Mouse (Mus musculus) MEL (cell line): ENCODE results near the gene H2al1a. TPM values are rescaled to one million over a fixed set of nuclear protein-coding genes. Genes with fewer than 3 reads are reported as not detected.
"Not testable (repeated sequence)": the region's sequence is repeated elsewhere in the genome, so short reads cannot be mapped to it uniquely, and the experiment has no call there.

Experiments
- DNase-seq: peaks from one replicate; pipeline ENCODE4 v3.0.0; 2011; ENCODE audit warnings: low read depth, low spot score
- H3K27ac ChIP-seq: 2 replicates; pipeline ENCODE4 v1.5.1; 2012; ENCODE audit warnings: low read depth, mild to moderate bottlenecking, control low read depth, low read length, moderate library complexity; ENCODE audit not compliant: control insufficient read depth
- H3K27me3 ChIP-seq, 2 experiments: fragments of 150-350 bp in 1 of 2; sonication (generic) in 1 of 2; 2 replicates each; pipeline ENCODE4 v1.6.1; 2012; ENCODE audit warnings: low read length in 2 of 2, mild to moderate bottlenecking in 2 of 2, improper control_type of control experiment in 1 of 2, moderate library complexity in 1 of 2; ENCODE audit not compliant: insufficient read depth in 2 of 2, control insufficient read depth in 1 of 2
- H3K36me3 ChIP-seq, 2 experiments: 2 replicates each; pipeline ENCODE4 v1.6.1; 2012 to 2014; ENCODE audit warnings: low read length in 2 of 2, improper control_type of control experiment in 1 of 2, inconsistent platforms in 1 of 2, mild to moderate bottlenecking in 1 of 2; ENCODE audit not compliant: insufficient read depth in 2 of 2, control insufficient read depth in 1 of 2
- H3K4me1 ChIP-seq, 2 experiments: fragments of 150-350 bp in 1 of 2; sonication (generic) in 1 of 2; 2 replicates each; pipeline ENCODE4 v1.6.1; 2012; ENCODE audit warnings: low read length in 2 of 2, improper control_type of control experiment in 1 of 2, mild to moderate bottlenecking in 1 of 2; ENCODE audit not compliant: insufficient read depth in 2 of 2, control insufficient read depth in 1 of 2
- H3K4me3 ChIP-seq, 2 experiments: fragments of 150-350 bp in 1 of 2; sonication (generic) in 1 of 2; 2 replicates each; pipeline ENCODE4 v1.5.1; 2012; ENCODE audit warnings: low read depth in 2 of 2, low read length in 2 of 2, mild to moderate bottlenecking in 2 of 2, moderate library complexity in 2 of 2, control low read depth in 1 of 2, improper control_type of control experiment in 1 of 2; ENCODE audit not compliant: control insufficient read depth in 1 of 2, insufficient read depth in 1 of 2
- H3K79me2 ChIP-seq: 2 replicates; pipeline ENCODE4 v1.6.1; 2012; ENCODE audit warnings: mild to moderate bottlenecking, low read length, moderate library complexity; ENCODE audit not compliant: control insufficient read depth, poor library complexity, insufficient read depth
- H3K9ac ChIP-seq: 2 replicates; pipeline ENCODE4 v1.6.1; 2012; ENCODE audit warnings: low read depth, mild to moderate bottlenecking, control low read depth, low read length, moderate library complexity; ENCODE audit not compliant: control insufficient read depth, poor library complexity, severe bottlenecking
- H3K9me3 ChIP-seq: fragments of 150-350 bp; sonication (generic); replicated peaks from 2 replicates; pipeline ENCODE4 v1.6.1; 2012; ENCODE audit warnings: mild to moderate bottlenecking, low read length, improper control_type of control experiment, moderate library complexity; ENCODE audit not compliant: insufficient read depth
- CTCF ChIP-seq, 3 experiments: IDR thresholded peaks in 2 of 3; conservative IDR thresholded peaks in 1 of 3; 2 replicates each; pipeline ENCODE4 v1.5.1; 2011 to 2012; ENCODE audit warnings: low read length in 3 of 3, low read depth in 2 of 3, mild to moderate bottlenecking in 2 of 3, improper control_type of control experiment in 1 of 3, inconsistent platforms in 1 of 3, mixed read lengths in 1 of 3, moderate library complexity in 1 of 3; ENCODE audit not compliant: control insufficient read depth in 1 of 3, insufficient read depth in 1 of 3, poor library complexity in 1 of 3, severe bottlenecking in 1 of 3
- E2F4 ChIP-seq: IDR thresholded peaks from 2 replicates; pipeline ENCODE4 v1.6.1; 2011; ENCODE audit warnings: low read depth, low read length, improper control_type of control experiment, borderline replicate concordance
- ELF1 ChIP-seq: IDR thresholded peaks from 2 replicates; pipeline ENCODE4 v1.6.1; 2014; ENCODE audit warnings: low read depth, mild to moderate bottlenecking, inconsistent platforms, low read length, improper control_type of control experiment, moderate library complexity
- ETS1 ChIP-seq: IDR thresholded peaks from 2 replicates; pipeline ENCODE4 v1.6.1; 2012; ENCODE audit warnings: low read depth, mild to moderate bottlenecking, inconsistent platforms, low read length, improper control_type of control experiment, moderate library complexity
- JUND ChIP-seq: IDR thresholded peaks from 2 replicates; pipeline ENCODE4 v1.6.1; 2011; ENCODE audit warnings: low read depth, mild to moderate bottlenecking, improper control_type of control experiment, low read length
- MAFK ChIP-seq: IDR thresholded peaks from 2 replicates; pipeline ENCODE4 v1.6.1; 2011; ENCODE audit warnings: low read depth, mild to moderate bottlenecking, low read length, improper control_type of control experiment, borderline replicate concordance
- MYB ChIP-seq: IDR thresholded peaks from 2 replicates; pipeline ENCODE4 v1.6.1; 2011; ENCODE audit warnings: mild to moderate bottlenecking, low read depth, low read length, improper control_type of control experiment
- MYC ChIP-seq: IDR thresholded peaks from 2 replicates; pipeline ENCODE4 v1.6.1; 2011; ENCODE audit warnings: low read depth, mild to moderate bottlenecking, low read length, improper control_type of control experiment, moderate library complexity
- NELFE ChIP-seq: IDR thresholded peaks from 2 replicates; pipeline ENCODE4 v1.6.1; 2011; ENCODE audit warnings: low read depth, low read length, improper control_type of control experiment
- NRF1 ChIP-seq: IDR thresholded peaks from 2 replicates; pipeline ENCODE4 v1.6.1; 2014; ENCODE audit warnings: low read depth, mild to moderate bottlenecking, inconsistent platforms, low read length, improper control_type of control experiment, moderate library complexity; ENCODE audit not compliant: poor library complexity, insufficient read depth, severe bottlenecking
- POLR2AphosphoS5 ChIP-seq: IDR thresholded peaks from 2 replicates; pipeline ENCODE4 v1.6.1; 2012; ENCODE audit warnings: low read depth, borderline replicate concordance, mild to moderate bottlenecking, inconsistent platforms, low read length, moderate library complexity, mixed read lengths
- RCOR1 ChIP-seq: IDR thresholded peaks from 2 replicates; pipeline ENCODE4 v1.6.1; 2012; ENCODE audit warnings: low read depth, mild to moderate bottlenecking, inconsistent platforms, low read length, improper control_type of control experiment
- SIN3A ChIP-seq: IDR thresholded peaks from 2 replicates; pipeline ENCODE4 v1.6.1; 2012; ENCODE audit warnings: low read length, improper control_type of control experiment, inconsistent platforms
- TCF12 ChIP-seq: IDR thresholded peaks from 2 replicates; pipeline ENCODE4 v1.6.1; 2014; ENCODE audit warnings: low read depth, mild to moderate bottlenecking, inconsistent platforms, low read length, improper control_type of control experiment, moderate library complexity
- USF2 ChIP-seq, 2 experiments: IDR thresholded peaks; 2 replicates each; pipeline ENCODE4 v1.6.1; 2011 to 2012; ENCODE audit warnings: improper control_type of control experiment in 2 of 2, low read length in 2 of 2, borderline replicate concordance in 1 of 2, inconsistent platforms in 1 of 2, low read depth in 1 of 2, mild to moderate bottlenecking in 1 of 2; ENCODE audit not compliant: insufficient read depth in 1 of 2
- ZC3H11A ChIP-seq: IDR thresholded peaks from 2 replicates; pipeline ENCODE4 v1.6.1; 2012; ENCODE audit warnings: low read depth, mild to moderate bottlenecking, inconsistent platforms, low read length, improper control_type of control experiment
- ZKSCAN1 ChIP-seq: IDR thresholded peaks from 2 replicates; pipeline ENCODE4 v1.6.1; 2012; ENCODE audit warnings: low read depth, mild to moderate bottlenecking, inconsistent platforms, low read length, improper control_type of control experiment, moderate library complexity
- ZMIZ1 ChIP-seq: IDR thresholded peaks from 2 replicates; pipeline ENCODE4 v1.6.1; 2012; ENCODE audit warnings: low read depth, mild to moderate bottlenecking, inconsistent platforms, low read length, improper control_type of control experiment, moderate library complexity
- polyA plus RNA-seq, 2 experiments: library from polyadenylated mRNA; stranded (reverse) in 1 of 2; unstranded in 1 of 2; fragments of >175 nt in 1 of 2; fragments of >200 nt in 1 of 2; gene quantifications; 2 replicates each; pipeline versions ENCODE4 v1.2.1 to v1.2.4; 2012; ENCODE audit warnings: low replicate concordance in 2 of 2, low read depth in 1 of 2; ENCODE audit not compliant: insufficient read length in 2 of 2, insufficient read depth in 1 of 2, missing spikeins in 1 of 2
- total RNA-seq: library from RNA; depleted of rRNA; stranded (reverse); fragments of 300-350 nt; gene quantifications from 2 replicates; pipeline ENCODE4 v1.2.3, GENCODE M21; 2012

Gene H2al1a
- total and polyA plus RNA-seq, 3 experiments, result not detected

- not testable (repeated sequence) for H3K79me2 ChIP-seq, H3K4me3 ChIP-seq, H3K27ac ChIP-seq, H3K36me3 ChIP-seq, H3K27me3 ChIP-seq, H3K9ac ChIP-seq, DNase-seq, H3K4me1 ChIP-seq, H3K9me3 ChIP-seq
Measured at GRCm38 (mm10) chrX:11327522-11327921, 28.5 kb downstream of the H2al1a start, which contains the start of gene H2al1j. Gene H2al1j (plus strand): TSS chrX:11327822.

- Histone ChIP-seq H3K79me2 (no peaks in the 10 kb centered on the region), H3K9ac (no peak overlapping the region), H3K27me3 (no peaks in the 10 kb centered on the region), H3K36me3 (no peaks in the 10 kb centered on the region), H3K9me3 (no peaks in the 10 kb centered on the region), H3K4me1 (no peaks in the 10 kb centered on the region), H3K4me3 (no peak overlapping the region), H3K27ac (no peak overlapping the region)
- no peak for DNase-seq
- TF ChIP-seq JUND (no peak), POLR2AphosphoS5 (no peak), NRF1 (no peak), ZMIZ1 (no peak), E2F4 (no peak), MYB (no peak), USF2 (IDR thresholded peaks at IDR 0.05; ENCODE audit: borderline replicate concordance in 1 of 2, insufficient read depth in 1 of 2, low read depth in 1 of 2, low read length in 2 of 2) (no peak), MAFK (no peak), CTCF (IDR thresholded peaks at IDR 0.05 in 2 of 3, conservative IDR thresholded peaks at IDR 0.05 in 1 of 3; ENCODE audit: control insufficient read depth in 1 of 3, insufficient read depth in 1 of 3, low read depth in 2 of 3, low read length in 3 of 3, poor library complexity in 1 of 3, severe bottlenecking in 1 of 3) (no peak)
- TF ChIP-seq, all 39 proteins: peak for 0
Measured at GRCm38 (mm10) chrX:11345762-11346161, 46.7 kb downstream of the H2al1a start.

- no peak overlapping the region for H3K27ac ChIP-seq
- H3K4me3 ChIP-seq, result no peak overlapping the region
- H3K9ac ChIP-seq, result no peak overlapping the region
- DNase-seq, result no peak
- H3K9me3 ChIP-seq, result no peaks in the 10 kb centered on the region
- no peaks in the 10 kb centered on the region for H3K36me3 ChIP-seq
- H3K27me3 ChIP-seq, result no peaks in the 10 kb centered on the region
- no peaks in the 10 kb centered on the region for H3K79me2 ChIP-seq
- no peaks in the 10 kb centered on the region for H3K4me1 ChIP-seq
- no peak for TF ChIP-seq ZMIZ1
- no peak for TF ChIP-seq MYC
- no peak for TF ChIP-seq JUND
- TF ChIP-seq TCF12, result no peak
- TF ChIP-seq ZC3H11A, result no peak
- TF ChIP-seq ZKSCAN1, result no peak
- no peak for TF ChIP-seq POLR2AphosphoS5
- no peak for TF ChIP-seq SIN3A
- TF ChIP-seq RCOR1, result no peak
- no peak for TF ChIP-seq NELFE
- no peak for TF ChIP-seq ELF1
- TF ChIP-seq ETS1, result no peak
Measured at GRCm38 (mm10) chrX:11346756-11347155, 47.7 kb downstream of the H2al1a start.
